Mouse (Mus musculus) cerebellum, adult 2 months (tissue): ENCODE measurements at regions not wholly inside any gene's neighbourhood (a gene's known extent, or its start where the extent isn't known, plus 50 kb on each side); places are given as distances from the start of the nearest gene placed in this dataset.
A peak's percentile ranks its signal among the peaks of the same experiment; 100 is the strongest.

ENCODE experiments used
- DNase-seq, 2 experiments: peaks; one replicate each; pipeline ENCODE4 v3.0.0; 2021
- H3K27ac ChIP-seq: fragments of 200-500 bp; 2 replicates; pipeline ENCODE4 v1.5.1; 2012; ENCODE audit warnings: low read length, control low read depth, inconsistent platforms; ENCODE audit not compliant: insufficient read depth
- H3K27me3 ChIP-seq: fragments of 200-500 bp; 2 replicates; pipeline ENCODE4 v1.6.1; 2012; ENCODE audit warnings: inconsistent platforms, mild to moderate bottlenecking, low read length, moderate library complexity; ENCODE audit not compliant: control insufficient read depth, insufficient read depth
- H3K4me1 ChIP-seq: fragments of 200-500 bp; 2 replicates; pipeline ENCODE4 v1.6.1; 2011; ENCODE audit warnings: low read length; ENCODE audit not compliant: control insufficient read depth, insufficient read depth
- H3K4me3 ChIP-seq: fragments of 200-500 bp; replicated peaks from 2 replicates; pipeline ENCODE3; 2011; ENCODE audit warnings: mild to moderate bottlenecking, low read depth, low read length, control low read depth; ENCODE audit not compliant: insufficient read depth
- CTCF ChIP-seq: fragments of 200-500 bp; IDR thresholded peaks from 2 replicates; pipeline ENCODE4 v1.5.1; 2011; ENCODE audit warnings: low read depth, mild to moderate bottlenecking, control low read depth, low read length, moderate library complexity, borderline replicate concordance; ENCODE audit not compliant: insufficient read depth
- POLR2A ChIP-seq: fragments of 200-500 bp; IDR thresholded peaks from 2 replicates; pipeline ENCODE4 v1.6.1; 2011; ENCODE audit warnings: low read length, control low read depth, borderline replicate concordance; ENCODE audit not compliant: insufficient read depth
- WGBS: fragments of 180-500 bp; shearing (Covaris S2); methylation state at CpG from one replicate; pipeline ENCODE4 v1.1.7; 2018; 5-methylcytosine and 5-hydroxymethylcytosine counted together

DNA sequence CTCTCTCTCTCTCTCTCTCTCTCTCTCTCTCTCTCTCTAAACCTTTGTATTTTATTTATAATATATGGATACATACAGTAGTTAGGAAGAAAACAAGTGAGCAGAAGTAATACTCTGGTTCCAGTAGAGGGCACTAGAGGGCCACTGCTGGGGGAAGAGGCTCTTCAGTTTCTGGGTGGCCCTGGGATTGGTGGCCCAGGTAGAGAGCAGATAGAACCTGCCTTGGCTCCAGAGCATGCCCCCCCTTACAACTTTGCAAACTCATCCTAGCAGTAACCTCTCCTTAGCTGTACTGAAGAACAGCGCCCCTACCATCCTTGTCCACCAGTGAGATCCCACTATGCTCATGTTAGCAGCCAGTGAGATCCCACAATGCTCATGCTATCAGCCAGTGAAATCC is 88.8 kb upstream of the Rapgef5 start:
- Histone ChIP-seq H3K4me3 (no peak overlapping the region), H3K27ac (no peak overlapping the region), H3K27me3 (no peaks in the 10 kb centered on the region), H3K4me1 (no peaks in the 10 kb centered on the region)
- DNase-seq, result peak; percentile 24 to 29
- WGBS, result 48% methylated on average over 1 of the region's 1 CpGs
- peak; percentile 59 for TF ChIP-seq CTCF
- no peak for TF ChIP-seq POLR2A

DNA sequence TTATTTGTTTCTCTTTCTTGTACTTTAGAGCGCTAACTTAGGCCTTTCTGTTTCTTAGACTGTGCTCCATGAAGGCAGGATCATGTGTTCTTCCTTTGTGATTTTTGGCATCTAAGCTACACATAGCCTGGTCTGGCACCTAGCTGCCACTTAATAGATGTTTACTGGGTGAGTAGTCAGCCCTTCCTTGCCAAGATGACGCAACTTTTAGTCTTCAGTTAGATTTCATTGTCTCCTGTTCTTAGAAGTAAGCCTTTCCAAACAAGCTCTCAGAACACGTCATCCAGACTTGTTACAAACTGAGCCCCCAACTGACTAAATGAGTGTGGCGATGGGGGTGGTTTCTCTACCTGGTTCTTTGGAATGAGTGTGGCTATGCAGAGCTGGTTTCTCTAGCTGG is 85.4 kb upstream of the Rapgef5 start:
- 72% methylated on average over 4 of the region's 4 CpGs for WGBS
- H3K27me3 ChIP-seq, result no peaks in the 10 kb centered on the region
- H3K27ac ChIP-seq, result no peak overlapping the region
- TF ChIP-seq CTCF (no peak), POLR2A (no peak)
- no peak overlapping the region for H3K4me3 ChIP-seq
- no peak for DNase-seq
- H3K4me1 ChIP-seq, result no peaks in the 10 kb centered on the region

DNA sequence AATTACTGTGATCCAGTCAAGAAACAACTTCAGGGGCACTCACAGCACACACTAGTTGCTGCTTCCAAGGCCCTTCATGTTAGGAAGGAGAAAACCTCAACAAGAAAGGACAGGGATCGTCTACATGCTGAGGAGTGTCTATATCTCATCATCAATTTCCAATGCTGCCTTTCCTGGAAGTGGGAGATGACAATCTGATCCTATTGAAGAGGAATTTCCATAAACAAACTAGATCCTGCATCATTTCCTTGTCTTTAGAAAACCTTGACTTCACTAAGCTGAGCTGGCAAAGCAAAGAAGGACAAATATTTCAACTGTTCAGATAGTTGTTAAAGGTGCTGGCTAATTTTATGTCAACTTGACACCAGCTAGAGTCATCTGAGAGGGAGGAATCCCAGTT is 83.5 kb upstream of the Rapgef5 start:
- no peak overlapping the region for H3K4me3 ChIP-seq
- H3K27me3 ChIP-seq, result no peaks in the 10 kb centered on the region
- H3K27ac ChIP-seq, result no peak overlapping the region
- no peaks in the 10 kb centered on the region for H3K4me1 ChIP-seq
- WGBS, result 76% methylated on average over 1 of the region's 1 CpGs
- no peak for DNase-seq
- no peak for TF ChIP-seq POLR2A
- TF ChIP-seq CTCF, result no peak

DNA sequence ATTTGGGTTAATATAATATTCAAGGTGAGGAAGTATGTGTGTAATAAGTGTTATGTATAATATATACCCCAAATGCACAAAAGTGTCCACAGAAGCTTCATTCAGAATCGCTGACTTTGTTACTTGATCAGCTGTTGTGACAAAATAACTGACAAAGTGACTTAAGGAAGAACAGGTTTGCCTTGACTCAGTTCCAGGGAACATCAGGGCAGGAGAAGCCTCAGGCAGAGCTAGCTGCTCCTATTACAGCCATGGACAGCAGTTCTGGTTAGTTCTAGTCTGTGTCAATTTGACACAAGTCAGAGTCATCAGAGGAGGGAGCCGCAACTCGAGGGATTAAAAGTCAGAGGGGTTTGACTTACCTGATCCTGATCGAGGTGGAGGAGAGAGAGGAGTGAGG is 79.3 kb upstream of the Rapgef5 start:
- 73% methylated on average over 4 of the region's 4 CpGs for WGBS
- no peaks in the 10 kb centered on the region for H3K4me1 ChIP-seq
- H3K27me3 ChIP-seq, result no peaks in the 10 kb centered on the region
- TF ChIP-seq POLR2A (no peak), CTCF (no peak)
- no peak overlapping the region for H3K27ac ChIP-seq
- H3K4me3 ChIP-seq, result no peak overlapping the region
- DNase-seq, result no peak

DNA sequence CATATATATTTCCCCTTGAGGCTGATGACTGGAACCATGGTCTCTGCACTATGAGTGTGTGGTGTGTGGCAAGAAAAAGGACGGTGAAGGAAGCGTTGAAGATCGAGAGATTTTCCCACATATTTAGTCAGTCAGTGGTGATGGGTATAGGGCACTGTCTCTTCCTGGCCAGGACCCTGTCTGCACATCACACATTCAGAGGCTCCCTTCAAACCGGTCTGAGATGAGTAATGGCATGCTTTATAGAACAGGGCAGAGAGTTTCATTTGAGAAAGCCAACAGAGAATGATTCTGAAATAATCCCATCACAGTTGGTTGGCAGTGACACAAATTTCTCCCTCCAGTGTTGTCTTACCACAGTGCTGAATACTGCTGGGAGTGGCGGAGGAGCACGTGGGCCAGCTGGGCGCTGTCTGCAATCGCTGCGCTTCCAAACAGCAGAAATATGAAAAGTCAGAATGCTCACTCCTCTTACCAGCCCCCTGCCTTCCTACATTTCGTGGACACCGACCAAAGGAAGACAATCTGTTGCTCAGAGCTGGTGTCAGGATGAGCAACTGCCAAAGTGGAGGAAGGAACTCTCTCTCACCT is 77.2 kb upstream of the Rapgef5 start:
- TF ChIP-seq POLR2A, result no peak
- TF ChIP-seq CTCF, result no peak
- WGBS, result 32% methylated on average over 11 of the region's 11 CpGs
- Histone ChIP-seq H3K27ac (no peak overlapping the region), H3K27me3 (no peaks in the 10 kb centered on the region), H3K4me3 (no peak overlapping the region), H3K4me1 (no peaks in the 10 kb centered on the region)
- no peak for DNase-seq

DNA sequence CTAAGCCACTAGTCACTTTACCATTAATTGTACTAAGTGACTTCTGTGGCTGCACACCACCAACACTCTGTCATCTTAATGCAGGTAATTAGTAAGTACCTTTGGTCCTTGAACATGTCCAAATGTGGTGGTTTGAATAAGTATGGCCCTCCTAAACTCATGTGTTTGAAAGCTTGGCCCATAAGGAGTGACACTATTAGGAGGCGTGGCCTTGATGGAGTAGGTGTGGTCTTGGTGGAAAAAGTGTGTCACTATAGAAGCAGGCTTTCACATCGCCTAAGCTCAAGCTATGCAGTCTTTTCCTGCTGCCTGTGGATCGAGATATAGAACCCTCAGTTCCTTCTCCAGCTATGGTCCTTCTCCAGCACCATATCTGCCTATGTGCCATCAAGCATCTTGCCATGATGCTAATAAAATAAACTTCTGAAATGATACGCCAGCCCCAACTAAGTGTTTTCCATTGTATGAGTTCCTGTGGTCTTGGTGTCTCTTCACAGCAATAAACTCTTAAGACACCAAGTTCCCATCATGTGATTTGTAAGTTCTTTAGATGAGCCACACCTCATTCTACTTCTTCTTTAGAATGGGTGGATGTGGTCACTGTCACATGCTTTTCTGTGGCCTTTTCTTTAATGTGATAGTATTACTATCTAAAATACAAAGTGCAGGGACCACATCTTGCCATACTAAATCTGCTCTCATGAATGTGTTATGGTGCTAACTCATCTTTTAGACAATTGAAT is 71.9 kb upstream of the Rapgef5 start:
- Histone ChIP-seq H3K4me3 (no peak overlapping the region), H3K27ac (no peak overlapping the region), H3K27me3 (no peaks in the 10 kb centered on the region), H3K4me1 (no peaks in the 10 kb centered on the region)
- DNase-seq, result no peak
- 89% methylated on average over 4 of the region's 4 CpGs for WGBS
- TF ChIP-seq CTCF (no peak), POLR2A (no peak)

DNA sequence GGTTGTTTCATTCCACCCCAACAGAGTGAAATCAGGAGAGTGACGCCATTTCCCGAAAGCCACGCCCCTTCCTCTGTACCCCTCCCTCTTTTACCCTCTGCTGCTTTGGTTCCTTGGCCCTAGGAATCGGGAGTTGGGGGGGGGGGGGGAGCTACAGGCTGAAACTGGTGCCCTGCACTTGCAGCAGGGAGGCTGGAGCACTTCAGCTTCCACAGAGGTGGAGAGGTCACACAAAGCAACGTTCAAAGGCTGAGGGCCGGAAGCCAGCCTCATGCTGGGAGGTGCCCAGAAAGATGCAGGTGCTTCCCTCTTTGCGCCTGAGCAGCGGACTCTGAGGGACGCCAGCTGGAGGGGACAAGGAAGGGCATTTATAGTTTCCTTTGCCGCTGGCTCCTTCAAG is 69.1 kb upstream of the Rapgef5 start:
- H3K27ac ChIP-seq, result no peak overlapping the region
- no peak for DNase-seq
- 12% methylated on average over 10 of the region's 10 CpGs for WGBS
- H3K4me1 ChIP-seq, result no peaks in the 10 kb centered on the region
- H3K27me3 ChIP-seq, result no peaks in the 10 kb centered on the region
- H3K4me3 ChIP-seq, result no peak overlapping the region
- TF ChIP-seq POLR2A (no peak), CTCF (no peak)
